Mouse (Mus musculus) olfactory bulb, adult 2 months (tissue): ENCODE measurements around the gene Eef1a1. TPM values are rescaled to one million over a fixed set of nuclear protein-coding genes. Genes with fewer than 3 reads are reported as not detected.
"Not testable (repeated sequence)": the region's sequence is repeated elsewhere in the genome, so short reads cannot be mapped to it uniquely, and the experiment has no call there.

Experiments used
- H3K27ac ChIP-seq: fragments of 200-500 bp; 2 replicates; pipeline ENCODE4 v1.5.1; 2012; ENCODE audit warnings: low read depth, low read length; ENCODE audit not compliant: insufficient read depth
- H3K4me1 ChIP-seq: fragments of 200-500 bp; 2 replicates; pipeline ENCODE4 v1.6.1; 2012; ENCODE audit warnings: low read length; ENCODE audit not compliant: control insufficient read depth, insufficient read depth
- H3K4me3 ChIP-seq: fragments of 200-500 bp; 2 replicates; pipeline ENCODE4 v1.5.1; 2012; ENCODE audit warnings: mild to moderate bottlenecking, low read depth, low read length, moderate library complexity; ENCODE audit not compliant: insufficient read depth
- CTCF ChIP-seq: fragments of 200-500 bp; IDR thresholded peaks from 2 replicates; pipeline ENCODE4 v1.5.1; 2012; ENCODE audit warnings: low read depth, mild to moderate bottlenecking, low read length, moderate library complexity; ENCODE audit not compliant: insufficient read depth
- POLR2A ChIP-seq: fragments of 200-500 bp; IDR thresholded peaks from 2 replicates; pipeline ENCODE4 v1.6.1; 2012; ENCODE audit warnings: mild to moderate bottlenecking, low read depth, low read length, moderate library complexity; ENCODE audit not compliant: insufficient read depth
- WGBS: fragments of 180-500 bp; shearing (Covaris S2); methylation state at CpG from one replicate; pipeline ENCODE4 v1.1.7; 2018; 5-methylcytosine and 5-hydroxymethylcytosine counted together
- polyA plus RNA-seq: library from polyadenylated mRNA; stranded (reverse); fragments of >200 nt; gene quantifications from 2 replicates; pipeline ENCODE4 v1.2.4, GENCODE M21; 2012; ENCODE audit warnings: low replicate concordance; ENCODE audit not compliant: missing spikeins, insufficient read depth, insufficient read length

Eef1a1 gene
- polyA plus RNA-seq, 1 experiment, result 5,304 TPM

GRCm38 (mm10) chr9:78503223-78504079 is 14.5 kb upstream of the Eef1a1 start:
- TF ChIP-seq POLR2A (no peak), CTCF (no peak)
- H3K27ac ChIP-seq, result no peak overlapping the region
- no peaks in the 10 kb centered on the region for H3K4me1 ChIP-seq
- WGBS, result 21% methylated on average over 6 of the region's 6 CpGs
- no peak overlapping the region for H3K4me3 ChIP-seq

- TF ChIP-seq CTCF, result no peak
- TF ChIP-seq POLR2A, result no peak
- Histone ChIP-seq H3K4me3 (no peak overlapping the region), H3K27ac (no peak overlapping the region), H3K4me1 (no peaks in the 10 kb centered on the region)
- 58% methylated on average over 4 of the region's 4 CpGs for WGBS
Observed at GRCm38 (mm10) chr9:78501284-78501683, 12.3 kb upstream of the Eef1a1 start.

GRCm38 (mm10) chr9:78500386-78500785 is 11.4 kb upstream of the Eef1a1 start:
- Histone ChIP-seq H3K4me3 (no peak overlapping the region), H3K27ac (no peak overlapping the region), H3K4me1 (no peaks in the 10 kb centered on the region)
- WGBS, result 88% methylated on average over 3 of the region's 3 CpGs
- TF ChIP-seq POLR2A (no peak), CTCF (no peak)

- Histone ChIP-seq H3K4me1 (no peaks in the 10 kb centered on the region), H3K27ac (no peak overlapping the region), H3K4me3 (no peak overlapping the region)
- WGBS, result 87% methylated on average over 7 of the region's 7 CpGs
- TF ChIP-seq CTCF (no peak), POLR2A (no peak)
Observed at GRCm38 (mm10) chr9:78493171-78493570, 4.2 kb upstream of the Eef1a1 start.

GRCm38 (mm10) chr9:78492254-78492653 is 3.3 kb upstream of the Eef1a1 start:
- H3K4me1 ChIP-seq, result no peaks in the 10 kb centered on the region
- H3K4me3 ChIP-seq, result no peak overlapping the region
- WGBS, result 92% methylated on average over 3 of the region's 3 CpGs
- H3K27ac ChIP-seq, result no peak overlapping the region
- TF ChIP-seq POLR2A, result no peak
- no peak for TF ChIP-seq CTCF

- no peak overlapping the region for H3K4me3 ChIP-seq
- H3K27ac ChIP-seq, result no peak overlapping the region
- no peak for TF ChIP-seq CTCF
- H3K4me1 ChIP-seq, result no peaks in the 10 kb centered on the region
- 87% methylated on average over 3 of the region's 3 CpGs for WGBS
Observed at GRCm38 (mm10) chr9:78491169-78491568, 2.2 kb upstream of the Eef1a1 start.

GRCm38 (mm10) chr9:78488021-78488420 is 930 bp downstream of the Eef1a1 start:
- not testable (repeated sequence) for H3K27ac ChIP-seq, H3K4me1 ChIP-seq, H3K4me3 ChIP-seq
- 95% methylated on average over 5 of the region's 5 CpGs for WGBS

GRCm38 (mm10) chr9:78484660-78485059 is 4.3 kb downstream of the Eef1a1 start:
- Histone ChIP-seq H3K27ac (no peak overlapping the region), H3K4me1 (no peaks in the 10 kb centered on the region), H3K4me3 (no peak overlapping the region)
- TF ChIP-seq POLR2A (no peak), CTCF (no peak)
- 91% methylated on average over 3 of the region's 3 CpGs for WGBS

GRCm38 (mm10) chr9:78482386-78482785 is 6.6 kb downstream of the Eef1a1 start:
- 19% methylated on average over 3 of the region's 3 CpGs for WGBS
- Histone ChIP-seq H3K4me1 (peaks cover 4% of the 10 kb centered on the region; the same call in 1 of the 2 replicates), H3K4me3 (peak overlapping the region; percentile 58; the same call in 1 of the 2 replicates)

More at GRCm38 (mm10) chr9:78482386-78482785, 6.6 kb downstream of the Eef1a1 start:
- no peak for TF ChIP-seq CTCF
- TF ChIP-seq POLR2A, result no peak
- H3K27ac ChIP-seq, result peak overlapping the region; percentile 93
